Comparison of ENCODE assay signal across 32 mouse cellular contexts in the genomic region with DNA sequence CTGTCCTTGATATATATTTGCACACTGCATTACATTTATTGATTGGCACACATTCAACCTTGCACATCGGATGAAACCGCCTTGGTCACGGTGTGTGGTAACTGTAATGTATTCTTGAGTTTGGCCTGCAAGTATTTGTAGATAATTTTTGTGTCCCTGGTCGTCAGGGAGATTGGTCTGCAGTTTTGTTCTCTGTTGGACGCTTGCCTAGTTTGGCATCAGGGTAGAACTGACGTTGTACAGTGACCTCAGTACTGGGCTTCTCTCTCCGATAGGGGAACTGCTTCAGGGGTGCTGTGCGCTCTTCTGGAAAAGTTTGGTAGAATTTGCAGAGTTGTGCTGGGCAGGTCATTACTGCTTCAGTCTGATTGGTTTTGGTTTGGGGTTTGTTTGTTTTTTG. TPM values are rescaled to one million over a fixed set of nuclear protein-coding genes. Genes with fewer than 3 reads are reported as not detected.
DNase-seq lines count a peak whose midpoint lies in the region; ATAC-seq and TF ChIP-seq lines count a peak whose summit lies in the region.
"Had no signal": no experiment of that assay in that cellular context is flagged by ENCODE, and none has a peak within 500 bp of the region (broad histone marks: within the 10 kb centered on the region; RNA-seq: fewer than 3 reads in every experiment).

No protein-coding gene starts in this region.

- no peak overlapping the region for H3K27ac ChIP-seq in heart, postnatal 0 days (ENCODE audit: low read depth)
- H3K27ac ChIP-seq in heart, embryonic 11.5 days (ENCODE audit: low read depth, low read length) = no peak overlapping the region
- H3K27ac ChIP-seq: embryonic facial prominence, embryonic 10.5 days; forebrain, embryonic 10.5 days; heart, adult 2 months; hindbrain, embryonic 14.5 days; kidney, postnatal 0 days; limb, embryonic 15.5 days; liver, embryonic 14.5 days; lung, embryonic 15.5 days had no signal

- no peak for TF ChIP-seq CTCF in heart, postnatal 0 days (IDR thresholded peaks at IDR 0.05; ENCODE audit: low read depth)

- H3K27me3 ChIP-seq in heart, postnatal 0 days (ENCODE audit: control insufficient read depth, insufficient read depth, low read length) = no peaks in the 10 kb centered on the region
- no peaks in the 10 kb centered on the region for H3K27me3 ChIP-seq in heart, embryonic 11.5 days (ENCODE audit: control insufficient read depth, insufficient read depth, low read length)
- H3K27me3 ChIP-seq: CH12.LX; limb, embryonic 15.5 days; lung, embryonic 15.5 days had no signal

- no peak overlapping the region for H3K4me2 ChIP-seq in heart, postnatal 0 days (ENCODE audit: low read depth, low read length)
- H3K4me2 ChIP-seq in heart, embryonic 11.5 days = no peak overlapping the region
- H3K4me2 ChIP-seq: hindbrain, embryonic 14.5 days; limb, embryonic 15.5 days; lung, embryonic 15.5 days had no signal

- WGBS in heart, postnatal 0 days = 38% methylated on average over 8 of the region's 8 CpGs
- WGBS in heart, embryonic 11.5 days (ENCODE audit: insufficient replicate concordance) = 79% methylated on average over 8 of the region's 8 CpGs

- ATAC-seq in heart, postnatal 0 days (ENCODE audit: insufficient read depth, low read depth) = peak; percentile 51
- no peak for ATAC-seq in heart, embryonic 11.5 days (replicated peaks; ENCODE audit: insufficient number of reproducible peaks, low FRiP score, low TSS enrichment)
- ATAC-seq: activated CD4-positive, CD25-positive, alpha-beta regulatory T cell, adult 4 months; inflammation-experienced regulatory T-cells, adult 6 months had no signal

- 0 out of 2 replicates have a peak, but pooled peaks cover 3% of the 10 kb centered on the region for H3K4me1 ChIP-seq in heart, postnatal 0 days (ENCODE audit: control insufficient read depth, insufficient read depth)
- no peaks in the 10 kb centered on the region for H3K4me1 ChIP-seq in heart, embryonic 11.5 days (ENCODE audit: control insufficient read depth, insufficient read depth, low read length)
- H3K4me1 ChIP-seq: lung, embryonic 15.5 days had no signal

- intact Hi-C loops in heart, postnatal 10 days (cut with DNase I) = loop anchor here (5.0 kb wide), 1 partner anchor 142 kb away; no protein-coding TSS in a partner anchor
- intact Hi-C loops in left cerebral cortex, postnatal 14 days (cut with DNase I) = loop anchor here (5.0 kb wide), 1 partner anchor 142 kb away; no protein-coding TSS in a partner anchor

- no peak overlapping the region for H3K4me3 ChIP-seq in heart, postnatal 0 days (ENCODE audit: low read depth, low read length)
- H3K4me3 ChIP-seq in heart, embryonic 11.5 days (ENCODE audit: low read depth, low read length) = no peak overlapping the region
- H3K4me3 ChIP-seq: embryonic facial prominence, embryonic 10.5 days; forebrain, embryonic 10.5 days; heart, adult 2 months; limb, embryonic 15.5 days; lung, embryonic 15.5 days had no signal

- DNase-seq in cerebellum, adult 11-12 months = peak; percentile 36
- DNase-seq in cerebellum, adult 18-20 months = no peak
- DNase-seq in heart, postnatal 0 days (ENCODE audit: low spot score) = peak; percentile 57
- DNase-seq in heart, postnatal 10 days = peak; percentile 63 to 69
- DNase-seq in left cerebral cortex, postnatal 14 days (ENCODE audit: low spot score in 2 of 2) = no peak
- no peak for DNase-seq in gastrocnemius, postnatal 4 days (ENCODE audit: low spot score in 2 of 2)
- DNase-seq: B cell, adult 2 months; cerebellum, postnatal 10 days; gastrocnemius, postnatal 10 days; kidney, adult 18-20 months; layer of hippocampus, adult 9-11 months; lung, postnatal 4 days; midbrain, embryonic 14.5 days had no signal

- no peak overlapping the region for H3K9ac ChIP-seq in heart, postnatal 0 days (replicated peaks; ENCODE audit: low read depth, low read length)
- no peak overlapping the region for H3K9ac ChIP-seq in heart, embryonic 11.5 days (ENCODE audit: low read depth, low read length)
- H3K9ac ChIP-seq: hindbrain, embryonic 14.5 days; limb, embryonic 15.5 days; liver, embryonic 14.5 days; lung, embryonic 15.5 days had no signal

- H3K36me3 ChIP-seq in heart, postnatal 0 days (replicated peaks; ENCODE audit: control insufficient read depth, insufficient read depth, low read length) = peaks cover 86% of the 10 kb centered on the region
- H3K36me3 ChIP-seq in heart, embryonic 11.5 days (ENCODE audit: control insufficient read depth, insufficient read depth, low read length) = peaks cover 40% of the 10 kb centered on the region

- no peak for TF ChIP-seq EP300 in heart, postnatal 0 days (IDR thresholded peaks at IDR 0.05; ENCODE audit: low read depth)

- H3K9me3 ChIP-seq in heart, postnatal 0 days (replicated peaks; ENCODE audit: control insufficient read depth, low read length) = no peaks in the 10 kb centered on the region
- H3K9me3 ChIP-seq in heart, embryonic 11.5 days (replicated peaks; ENCODE audit: control insufficient read depth, low read length) = no peaks in the 10 kb centered on the region
- H3K9me3 ChIP-seq: embryonic facial prominence, embryonic 10.5 days; forebrain, embryonic 10.5 days; G1E; limb, embryonic 15.5 days; lung, embryonic 15.5 days had no signal

RNA-seq across cellular contexts. Expression of a gene that starts 20.3 kb away (rescaled TPM):
- not detected in 2 replicates for total RNA-seq in heart, postnatal 0 days (2014; rRNA removed; ENCODE audit: low replicate concordance)
- polyA plus RNA-seq in heart, postnatal 0 days (2015; fragmentation: Nextera tagmentation; extraction: Ambion mirVana) = 0.45 TPM in 2 replicates
- 0.11 TPM in 1 of 2 replicates, not detected in the other for polyA plus RNA-seq in heart, embryonic 11.5 days (2014; fragmentation: Nextera tagmentation; extraction: Ambion mirVana)
- not detected for total RNA-seq in heart, postnatal 10 days (2021)
- total RNA-seq in left cerebral cortex, postnatal 14 days (2021) = under 1 TPM in 1 of 2 experiments, not detected in 1; 0.23 TPM
- not detected for total RNA-seq in gastrocnemius, postnatal 4 days (2021)
- total RNA-seq: G1E; gastrocnemius, postnatal 10 days; heart, adult 2 months; heart, postnatal 14 days; left cerebral cortex, adult 18-20 months; megakaryocyte-erythroid progenitor cell, adult 5-6 weeks had no signal
- polyA plus RNA-seq: activated CD4-positive, CD25-positive, alpha-beta regulatory T cell, adult 4 months; G1E; heart, adult 2 months; inflammation-experienced regulatory T-cells, adult 6 months; large intestine, adult 2 months; midbrain, embryonic 14.5 days; neural tube, embryonic 11.5 days; urinary bladder, adult 2 months had no signal

Comparison
In these comparisons a context has a peak if more than half of its experiments do, and no peak if none do; other contexts are left out.
1. DNase-seq: peak in cerebellum, adult 11-12 months (single experiment), heart, postnatal 0 days (single experiment) and heart, postnatal 10 days (2 of 2); none in cerebellum, adult 18-20 months (0 of 2), left cerebral cortex, postnatal 14 days (0 of 2) and gastrocnemius, postnatal 4 days (0 of 2).